Mouse (Mus musculus) heart, adult 2 months (tissue): ENCODE results near the gene Gstt2.

ENCODE experiments used
- CTCF ChIP-seq: fragments of 200-600 bp; IDR thresholded peaks from 2 replicates; pipeline ENCODE4 v1.8.1; 2022; ENCODE audit warnings: antibody characterized with exemption, mild to moderate bottlenecking, moderate library complexity
- POLR2A ChIP-seq: fragments of 200-500 bp; IDR thresholded peaks from 2 replicates; pipeline ENCODE4 v1.6.1; 2011; ENCODE audit warnings: mild to moderate bottlenecking, low read depth, low read length, control low read depth; ENCODE audit not compliant: insufficient read depth

- TF ChIP-seq CTCF (no peak), POLR2A (no peak)
These were observed 19.8 kb upstream of the Gstt2 start for GRCm38 (mm10) chr10:75856976-75857375.
